Mouse (Mus musculus) macrophage (primary cell): Measurements from ENCODE around the gene Anxa8. TPM values are rescaled to one million over a fixed set of nuclear protein-coding genes. Genes with fewer than 3 reads are reported as not detected.

Source experiments
- H3K27ac ChIP-seq: fragments of 350-480 bp; formaldehyde crosslinking; 2 replicates; pipeline ENCODE4 v1.9.0; 2021
- H3K36me3 ChIP-seq: fragments of 350-480 bp; formaldehyde crosslinking; 2 replicates; pipeline ENCODE4 v1.9.0; 2021; ENCODE audit errors: inconsistent target
- H3K4me3 ChIP-seq: fragments of 350-480 bp; formaldehyde crosslinking; 2 replicates; pipeline ENCODE4 v1.9.0; 2021; ENCODE audit errors: inconsistent target
- H3K79me2 ChIP-seq: fragments of 350-480 bp; formaldehyde crosslinking; 2 replicates; pipeline ENCODE4 v1.9.0; 2021; ENCODE audit errors: inconsistent target
- WGBS: methylation state at CpG from one replicate; pipeline ENCODE4 v1.1.7; 2026; ENCODE audit warnings: inconsistent platforms; ENCODE audit not compliant: missing documents; 5-methylcytosine and 5-hydroxymethylcytosine counted together
- polyA plus RNA-seq: library from polyadenylated mRNA; stranded (reverse); fragments of 250-400 nt; gene quantifications from 3 replicates; pipeline ENCODE4 v1.2.4, GENCODE M21; 2018; ENCODE audit warnings: inconsistent platforms

The Anxa8 gene
- polyA plus RNA-seq, 1 experiment from 2014 or later = not detected

DNA sequence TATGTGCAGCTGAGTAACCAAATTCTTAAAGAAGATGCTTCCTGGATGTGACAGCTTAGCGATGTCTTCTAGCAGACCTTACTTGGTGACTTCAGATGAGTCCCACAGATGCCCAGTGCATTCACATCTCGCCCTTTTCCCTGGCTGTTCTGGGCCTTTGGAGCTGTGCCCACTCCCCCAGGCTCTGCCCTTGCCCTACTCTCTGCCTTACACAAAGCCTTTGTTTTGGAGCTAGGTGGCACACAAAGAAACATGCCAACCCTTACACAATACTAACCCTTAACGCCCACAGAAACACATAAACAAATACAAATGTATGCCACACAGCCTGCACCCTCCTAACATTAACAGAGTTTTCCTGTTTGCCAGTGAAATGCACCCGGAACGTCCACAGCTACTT, 10.4 kb downstream of the Anxa8 start:
- 80% methylated on average over 5 of the region's 5 CpGs for WGBS
- H3K4me3 ChIP-seq = no peak overlapping the region
- no peaks in the 10 kb centered on the region for H3K36me3 ChIP-seq
- H3K79me2 ChIP-seq = no peaks in the 10 kb centered on the region
- H3K27ac ChIP-seq = no peak overlapping the region

DNA sequence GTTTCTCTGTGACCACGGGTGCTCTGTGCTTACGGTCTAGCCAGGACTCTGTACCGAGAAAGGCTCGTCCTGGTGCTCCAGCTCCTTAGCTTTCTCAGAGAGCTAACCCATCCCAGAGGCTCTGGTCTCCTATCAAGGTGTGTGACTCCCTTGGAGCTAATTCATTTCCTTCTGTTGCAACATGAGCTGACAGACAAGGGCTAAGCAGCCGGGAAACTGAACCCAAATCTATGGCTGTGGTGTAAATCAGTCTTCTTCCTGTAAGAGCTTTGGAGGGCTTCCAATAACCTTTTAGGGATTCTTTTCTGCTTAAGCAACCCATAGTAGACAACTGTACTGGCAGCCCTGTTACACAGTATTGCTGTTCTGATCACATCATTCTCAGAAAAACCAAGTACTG, 16.8 kb downstream of the Anxa8 start, which contains the start of gene A630023A22Rik:
Gene A630023A22Rik (minus strand): TSS at position 154 of the 400 bp plus-strand sequence.
- Histone ChIP-seq H3K4me3 (no peak within 1 kb of the TSS), H3K27ac (no peak within 1 kb of the TSS), H3K79me2 (no peaks in the 10 kb centered on the region), H3K36me3 (no peaks in the 10 kb centered on the region)
- WGBS = 56% methylated on average over 5 of the region's 5 CpGs

DNA sequence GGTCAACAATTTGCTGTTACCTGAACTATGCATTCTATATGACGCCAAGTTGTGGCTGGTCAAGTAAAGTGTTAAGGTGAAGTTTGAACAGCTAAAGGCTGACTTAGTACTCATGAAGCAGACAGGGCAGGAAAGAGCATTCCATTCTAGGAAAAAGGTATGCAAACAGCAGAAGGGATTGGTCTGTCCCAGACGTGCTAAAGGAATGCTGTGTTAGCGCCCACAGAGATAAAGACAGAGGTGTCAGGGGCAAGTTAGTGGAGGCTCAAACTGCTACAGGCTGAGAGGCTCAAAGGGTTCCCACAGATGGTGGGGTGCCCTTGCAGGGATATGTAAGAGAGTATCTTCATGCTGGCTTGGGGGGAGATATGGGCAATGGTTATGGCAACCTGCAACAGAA, 18.1 kb downstream of the Anxa8 start:
- Histone ChIP-seq H3K36me3 (no peaks in the 10 kb centered on the region), H3K4me3 (no peak overlapping the region), H3K79me2 (no peaks in the 10 kb centered on the region), H3K27ac (no peak overlapping the region)
- WGBS = 83% methylated on average over 3 of the region's 3 CpGs

GRCm38 (mm10) chr14:34104892-34105291, 19.1 kb downstream of the Anxa8 start:
- Histone ChIP-seq H3K4me3 (no peak overlapping the region), H3K36me3 (no peaks in the 10 kb centered on the region), H3K27ac (no peak overlapping the region), H3K79me2 (no peaks in the 10 kb centered on the region)
- 29% methylated on average over 8 of the region's 8 CpGs for WGBS

DNA sequence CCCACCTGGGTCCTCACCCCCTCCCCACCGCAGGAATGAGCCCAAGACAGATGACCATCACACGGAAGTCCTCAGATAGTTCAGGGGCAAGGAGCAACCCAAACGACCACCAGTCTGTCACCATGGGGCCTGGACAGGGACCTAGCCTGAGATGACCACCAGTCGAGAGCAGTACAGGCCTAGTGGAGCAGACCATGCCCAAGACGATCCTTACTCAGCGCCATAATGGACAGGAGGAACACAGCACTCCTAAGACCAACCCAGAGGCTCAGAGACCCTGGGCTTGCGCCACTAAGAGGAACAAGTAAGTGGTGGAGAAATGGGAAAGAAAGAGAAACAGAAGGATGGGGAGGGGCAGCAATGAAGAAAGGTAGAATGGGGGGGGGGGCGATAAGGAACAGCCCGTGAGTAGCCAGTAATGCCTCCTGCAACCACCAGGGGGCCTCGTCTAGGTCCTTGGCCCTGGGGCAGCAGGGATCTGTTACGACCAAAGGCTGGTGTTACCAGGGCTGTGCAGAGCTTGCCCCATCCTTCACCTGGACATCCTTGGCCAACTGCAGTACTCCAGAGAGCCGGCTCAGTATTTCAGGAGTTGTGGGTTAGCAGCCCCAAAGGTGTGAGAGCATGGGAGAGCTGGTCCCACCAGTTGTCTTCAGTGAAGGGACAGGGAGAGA, 20.7 kb downstream of the Anxa8 start:
- WGBS = 57% methylated on average over 11 of the region's 12 CpGs
- H3K36me3 ChIP-seq = no peaks in the 10 kb centered on the region
- no peak overlapping the region for H3K27ac ChIP-seq
- no peaks in the 10 kb centered on the region for H3K79me2 ChIP-seq
- H3K4me3 ChIP-seq = no peak overlapping the region

DNA sequence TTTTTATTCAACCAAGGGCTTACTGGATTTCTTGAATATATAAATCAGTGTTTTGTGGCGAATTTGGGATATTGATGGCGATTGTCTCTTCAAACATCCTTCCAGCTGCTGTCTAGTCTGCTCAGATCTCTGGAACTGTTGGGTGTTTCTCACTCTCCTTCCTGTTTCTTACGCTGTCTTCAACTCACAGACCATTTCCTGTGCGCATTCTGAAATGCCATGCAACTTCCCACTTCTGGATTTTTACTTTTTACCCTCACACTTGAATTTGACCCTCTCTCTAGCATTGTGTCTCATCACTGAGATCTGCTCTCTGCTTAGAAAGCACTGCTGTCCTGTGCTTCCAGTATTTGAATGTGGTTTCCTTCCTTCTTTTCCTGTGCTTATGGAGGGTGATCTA, 21.8 kb downstream of the Anxa8 start:
- Histone ChIP-seq H3K4me3 (no peak overlapping the region), H3K79me2 (no peaks in the 10 kb centered on the region), H3K27ac (no peak overlapping the region), H3K36me3 (no peaks in the 10 kb centered on the region)
- 4% methylated on average over 4 of the region's 4 CpGs for WGBS

- no peaks in the 10 kb centered on the region for H3K79me2 ChIP-seq
- H3K4me3 ChIP-seq = no peak overlapping the region
- WGBS = 84% methylated on average over 4 of the region's 4 CpGs
- no peaks in the 10 kb centered on the region for H3K36me3 ChIP-seq
- no peak overlapping the region for H3K27ac ChIP-seq
These were observed 28.5 kb downstream of the Anxa8 start for GRCm38 (mm10) chr14:34114311-34114710.

DNA sequence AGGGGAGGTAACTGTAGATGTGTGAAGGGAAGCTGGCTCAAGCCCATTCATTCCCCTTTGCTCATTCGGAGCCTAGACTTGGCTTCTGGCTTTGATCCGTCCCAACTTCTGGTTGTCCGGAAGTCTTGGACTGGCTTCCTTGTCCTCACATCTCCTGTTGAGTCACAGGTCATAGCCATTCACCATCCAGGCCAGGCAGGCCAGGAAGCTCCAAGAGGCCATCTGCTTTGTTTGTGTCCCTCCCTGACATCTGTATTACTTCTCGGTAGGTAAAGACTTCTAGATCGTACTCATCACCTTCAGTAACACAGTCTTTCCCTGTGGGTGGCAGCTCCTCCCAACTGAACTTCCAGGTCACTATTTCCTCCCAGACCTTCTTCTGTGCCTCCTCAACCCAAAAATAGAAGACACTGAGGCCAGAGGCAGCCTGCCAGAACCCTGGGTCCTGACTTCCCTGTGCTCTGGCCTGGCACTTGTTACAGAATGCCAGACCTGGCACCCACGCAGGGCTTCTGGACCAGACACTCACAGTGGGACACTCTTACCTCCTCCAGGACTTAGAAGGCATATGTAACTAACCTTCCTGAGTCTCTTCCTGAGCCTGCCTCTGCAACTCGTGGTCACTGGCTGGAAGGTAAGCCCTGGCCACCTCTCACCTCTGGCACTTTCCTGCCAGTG, 33.4 kb downstream of the Anxa8 start:
- WGBS = 74% methylated on average over 7 of the region's 7 CpGs
- H3K27ac ChIP-seq = no peak overlapping the region
- H3K79me2 ChIP-seq = no peaks in the 10 kb centered on the region
- no peaks in the 10 kb centered on the region for H3K36me3 ChIP-seq
- no peak overlapping the region for H3K4me3 ChIP-seq

- Histone ChIP-seq H3K4me3 (no peak overlapping the region), H3K27ac (no peak overlapping the region), H3K79me2 (no peaks in the 10 kb centered on the region), H3K36me3 (no peaks in the 10 kb centered on the region)
- 84% methylated on average over 12 of the region's 12 CpGs for WGBS
These were observed 34.5 kb downstream of the Anxa8 start for GRCm38 (mm10) chr14:34120016-34120910.

GRCm38 (mm10) chr14:34120923-34121351, 35.2 kb downstream of the Anxa8 start:
- Histone ChIP-seq H3K27ac (no peak overlapping the region), H3K36me3 (no peaks in the 10 kb centered on the region)
- 91% methylated on average over 3 of the region's 3 CpGs for WGBS

DNA sequence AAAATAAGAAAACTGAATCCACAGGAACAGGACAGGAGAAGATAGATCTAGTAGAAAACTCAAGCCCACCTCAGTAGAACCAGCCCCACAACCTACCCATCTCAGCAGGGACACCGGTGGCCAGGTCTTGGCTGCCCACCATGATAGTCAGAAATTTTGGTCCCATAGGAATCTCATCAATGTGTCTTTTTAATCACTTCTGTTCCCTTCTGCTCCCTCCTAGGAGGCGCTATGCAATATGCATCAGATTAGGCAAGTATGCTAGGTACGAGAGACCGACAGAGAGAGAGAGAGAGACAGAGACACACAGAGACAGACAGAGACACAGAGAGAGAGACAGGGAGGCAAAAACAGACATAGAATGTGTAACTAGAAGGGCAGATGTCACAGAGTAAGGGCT, 35.9 kb downstream of the Anxa8 start:
- WGBS = 93% methylated on average over 4 of the region's 4 CpGs
- Histone ChIP-seq H3K79me2 (no peaks in the 10 kb centered on the region), H3K27ac (no peak overlapping the region), H3K36me3 (no peaks in the 10 kb centered on the region), H3K4me3 (no peak overlapping the region)

More at GRCm38 (mm10) chr14:34120923-34121351, 35.2 kb downstream of the Anxa8 start:
- Histone ChIP-seq H3K4me3 (no peak overlapping the region), H3K79me2 (no peaks in the 10 kb centered on the region)

DNA sequence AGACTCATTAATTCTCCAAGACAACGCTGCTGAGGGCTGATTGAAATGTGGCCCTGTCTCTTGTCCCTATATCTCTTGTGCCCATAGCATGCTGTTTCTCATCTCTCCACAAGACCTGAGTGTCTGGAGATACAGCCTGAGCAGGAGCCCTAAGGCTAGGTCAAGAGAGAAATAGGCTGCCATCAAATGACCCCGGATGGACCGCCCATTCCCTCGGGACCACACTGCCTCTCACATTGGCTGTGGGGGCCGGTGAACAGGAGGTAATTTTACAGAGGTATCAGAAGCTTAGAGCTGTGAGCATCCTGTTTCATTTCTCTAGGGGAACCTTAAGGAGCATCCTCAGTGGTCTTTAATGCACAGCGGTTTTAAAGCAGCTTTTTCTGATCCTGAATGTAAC, 45.4 kb downstream of the Anxa8 start:
- Histone ChIP-seq H3K4me3 (no peak overlapping the region), H3K79me2 (no peaks in the 10 kb centered on the region), H3K36me3 (no peaks in the 10 kb centered on the region), H3K27ac (no peak overlapping the region)
- WGBS = 76% methylated on average over 6 of the region's 6 CpGs

DNA sequence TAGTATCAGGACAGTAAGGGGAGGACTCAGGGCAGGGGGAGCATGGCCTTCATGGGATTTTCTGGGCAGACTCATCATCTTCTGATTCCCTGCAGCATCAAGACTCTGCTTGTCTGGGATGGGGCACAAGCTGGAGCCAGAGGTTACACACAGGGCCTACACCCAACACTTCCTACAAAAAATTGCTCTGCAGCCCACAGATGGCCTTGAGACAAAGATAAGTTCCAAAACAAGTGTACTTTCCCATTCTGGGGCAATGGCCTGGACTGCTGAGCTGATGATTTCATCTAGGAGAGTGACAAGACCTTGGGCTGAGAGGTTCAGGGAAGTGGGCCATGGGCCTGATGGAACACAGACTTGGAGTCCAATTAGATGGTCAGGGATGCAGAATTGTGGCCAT, 49.6 kb downstream of the Anxa8 start:
- no peak overlapping the region for H3K4me3 ChIP-seq
- no peaks in the 10 kb centered on the region for H3K36me3 ChIP-seq
- no peak overlapping the region for H3K27ac ChIP-seq
- no peaks in the 10 kb centered on the region for H3K79me2 ChIP-seq

GRCm38 (mm10) chr14:34139671-34140664, 54.2 kb downstream of the Anxa8 start:
- Histone ChIP-seq H3K79me2 (no peaks in the 10 kb centered on the region), H3K36me3 (no peaks in the 10 kb centered on the region), H3K4me3 (no peak overlapping the region), H3K27ac (no peak overlapping the region)
- 86% methylated on average over 15 of the region's 15 CpGs for WGBS
